Mouse (Mus musculus) G1E-ER4 (cell line): Measurements from ENCODE around the gene Krt12. TPM values are rescaled to one million over a fixed set of nuclear protein-coding genes. Genes with fewer than 3 reads are reported as not detected.

ENCODE experiments used
- GATA1 ChIP-seq: IDR thresholded peaks from one replicate; pipeline ENCODE4 v1.8.0; 2012; ENCODE audit warnings: low read length, inconsistent platforms
- polyA plus RNA-seq: library from polyadenylated mRNA; stranded (reverse); fragments of >175 nt; gene quantifications from 2 replicates; pipeline ENCODE4 v1.2.3, GENCODE M21; 2012

The Krt12 gene
- 0.03 TPM in 1 of 2 replicates, not detected in the other for polyA plus RNA-seq

DNA sequence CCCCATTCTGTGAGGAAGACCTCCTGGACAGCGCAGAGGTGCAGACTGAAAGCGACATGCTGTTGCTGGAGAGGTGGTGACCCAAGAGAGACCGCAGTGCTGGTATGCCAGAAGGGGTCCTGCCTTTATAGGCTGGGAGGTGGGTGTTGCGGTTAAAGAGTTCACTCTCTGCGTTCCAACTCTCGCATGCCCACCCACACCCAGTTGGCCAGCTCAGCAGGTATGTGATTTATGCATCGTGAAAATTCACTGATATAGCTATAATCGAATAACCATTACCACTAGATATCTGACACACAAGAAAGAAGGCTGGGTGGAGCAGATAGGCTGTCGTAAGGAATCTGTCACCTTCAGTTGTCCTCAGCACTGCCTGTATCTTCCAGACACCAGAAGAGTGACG lies at the start of gene Krt12:
Gene Krt12, minus strand, starts transcription at position 101 of the 400 bp plus-strand sequence.
- TF ChIP-seq GATA1 = no peak

DNA sequence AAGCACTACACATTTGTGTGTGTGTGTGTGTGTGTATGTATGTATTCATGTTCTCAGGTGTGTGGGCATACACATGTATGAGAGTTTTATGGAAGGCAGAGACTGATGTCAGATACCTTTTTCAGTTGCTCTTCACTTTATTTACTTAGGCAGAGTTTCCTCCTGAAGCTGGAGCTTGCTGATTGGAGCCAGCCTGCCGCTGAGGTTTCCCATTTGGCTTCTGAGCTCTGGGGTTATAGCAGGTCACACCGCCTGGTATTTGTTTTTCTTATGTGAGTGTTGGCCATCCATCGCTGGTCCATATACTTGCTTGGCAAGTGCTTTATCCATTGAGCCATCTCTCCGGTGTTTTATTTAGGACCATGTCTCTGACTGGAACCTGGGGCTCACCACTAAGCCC lies 47.2 kb upstream of the Krt12 start:
- no peak for TF ChIP-seq GATA1

DNA sequence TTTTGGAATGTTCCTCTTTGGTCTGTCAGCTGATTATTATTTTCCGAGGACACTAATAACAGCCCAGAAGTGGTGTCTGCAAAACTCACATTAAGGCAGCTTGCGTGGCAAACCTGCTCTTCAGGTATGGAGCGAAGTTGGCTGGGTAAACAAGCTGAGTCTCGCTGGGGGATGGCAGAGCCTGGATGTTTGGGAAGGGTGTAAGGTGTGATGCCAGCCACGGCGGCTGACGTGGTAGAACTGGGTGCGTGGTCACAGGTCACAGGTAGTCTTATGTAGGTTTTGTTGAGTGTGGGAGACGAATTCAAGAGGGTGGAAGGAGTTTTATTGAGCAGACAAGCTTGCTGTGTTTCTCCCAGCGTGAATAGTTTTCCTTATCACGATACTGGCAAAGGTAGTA lies 46.5 kb upstream of the Krt12 start:
- TF ChIP-seq GATA1 = no peak

DNA sequence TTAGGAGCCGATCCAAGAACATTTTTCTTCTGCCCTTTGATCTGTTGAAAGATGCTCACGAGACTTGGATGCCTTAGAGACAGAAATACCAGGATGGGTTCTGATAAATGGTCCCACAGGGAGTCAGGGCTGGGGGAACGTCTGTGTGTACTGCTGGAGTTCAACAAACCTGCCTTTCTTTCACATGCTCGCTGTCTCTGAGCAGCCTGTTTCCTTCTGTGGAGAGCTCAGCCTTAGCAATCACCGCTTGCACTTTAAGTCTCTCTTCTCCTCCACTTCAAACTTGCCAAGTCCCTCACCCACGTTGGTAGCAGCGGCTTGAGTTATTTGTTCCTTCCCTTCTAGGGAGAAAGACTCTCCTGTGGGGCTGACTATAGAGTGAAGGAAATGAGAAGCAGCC lies 44.3 kb upstream of the Krt12 start:
- no peak for TF ChIP-seq GATA1

DNA sequence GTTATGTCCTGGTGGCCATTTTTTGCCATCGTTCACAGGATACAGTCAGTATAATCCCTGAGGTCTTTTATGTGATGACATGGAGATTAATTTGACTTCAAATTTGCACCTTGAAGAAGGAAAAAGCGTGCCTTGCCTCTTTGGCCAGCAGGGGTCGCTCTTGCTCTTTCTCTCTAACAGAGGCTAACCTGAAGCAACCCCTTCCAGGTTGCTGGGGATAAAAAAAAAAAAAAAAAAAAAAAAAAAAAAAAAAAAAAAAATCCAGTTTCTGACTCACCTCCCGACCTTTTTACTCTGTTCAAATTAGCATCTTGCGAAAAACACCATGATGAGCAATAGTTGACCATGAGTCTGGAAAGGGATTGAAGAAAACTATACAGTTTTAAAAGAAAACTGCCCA lies 42.8 kb upstream of the Krt12 start:
- TF ChIP-seq GATA1 = no peak

DNA sequence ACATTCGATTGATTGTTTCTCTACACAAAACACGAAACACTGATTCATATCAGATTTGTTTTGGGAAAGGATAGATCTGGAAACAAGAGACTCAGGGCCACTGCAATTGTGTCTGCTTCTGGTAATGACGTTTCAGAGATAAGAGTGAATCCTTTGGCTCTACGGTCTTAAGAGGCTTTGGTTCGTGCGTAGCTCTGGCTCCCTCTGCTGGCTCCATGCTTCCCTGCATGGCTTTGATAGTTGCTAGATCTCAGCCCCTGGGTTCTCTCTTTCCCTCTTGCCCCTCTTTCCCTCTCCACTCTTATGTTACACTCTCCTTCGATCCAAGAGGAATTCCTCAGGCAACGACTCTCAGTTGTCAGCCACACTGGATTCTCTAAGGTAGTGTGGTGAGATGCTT lies 41.1 kb upstream of the Krt12 start:
- TF ChIP-seq GATA1 = no peak

DNA sequence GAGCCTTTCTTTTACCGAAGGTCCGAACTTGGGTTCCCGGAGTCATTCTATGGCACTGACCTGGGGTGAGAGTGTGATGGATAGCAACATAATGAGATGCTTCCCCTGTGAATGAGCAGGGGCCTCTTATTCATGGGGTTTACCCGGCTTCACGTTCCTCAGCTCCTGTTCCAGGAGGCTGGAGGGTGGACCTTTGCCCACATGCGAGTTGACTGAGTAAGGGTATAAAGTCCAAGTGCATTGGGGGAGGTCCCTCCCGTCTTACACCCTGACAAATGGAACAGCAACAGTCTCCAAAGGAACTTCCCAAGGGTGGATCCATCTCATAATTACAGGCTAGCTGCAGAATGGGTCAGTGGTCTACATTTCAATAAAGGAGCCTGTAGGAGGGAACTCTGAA lies 39.7 kb upstream of the Krt12 start:
- no peak for TF ChIP-seq GATA1

DNA sequence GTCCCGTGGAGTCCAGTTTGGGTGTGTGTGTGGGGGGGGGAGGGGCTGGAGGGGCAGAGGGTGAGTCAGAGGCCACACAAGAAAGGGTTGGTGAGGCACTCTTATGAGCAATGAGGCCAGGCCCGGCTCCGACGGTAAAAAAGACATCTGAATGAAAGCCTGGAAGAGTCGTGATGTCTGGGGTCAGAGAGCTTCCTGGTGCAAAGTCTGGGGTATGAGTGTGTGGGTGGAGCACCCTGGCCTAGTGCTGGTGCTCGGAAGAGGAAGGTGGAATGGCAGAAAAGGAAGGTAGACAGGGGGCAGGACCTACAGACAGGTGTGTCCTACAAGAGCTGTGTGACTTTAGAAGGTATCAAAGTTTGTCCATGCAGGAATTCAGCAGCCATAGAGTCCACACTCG lies 36.8 kb upstream of the Krt12 start:
- TF ChIP-seq GATA1 = no peak

DNA sequence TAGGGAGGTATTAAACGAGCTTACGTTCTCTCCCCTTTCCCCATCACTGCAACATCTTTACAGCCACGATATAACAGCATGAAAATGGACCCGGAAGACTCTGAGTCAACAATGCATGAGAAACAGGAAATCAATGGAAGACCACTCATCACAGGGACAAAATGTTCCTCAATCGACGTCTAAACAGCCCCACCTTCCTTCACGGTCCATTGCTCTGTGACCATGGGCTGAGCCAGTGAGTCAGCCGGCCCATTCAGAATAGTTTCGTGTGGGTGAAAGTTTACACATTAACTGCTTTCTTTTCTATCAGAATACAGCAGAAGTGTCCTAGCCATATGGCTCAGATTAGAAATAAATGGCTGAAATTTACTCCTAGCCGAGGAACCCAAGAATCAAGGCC lies 32.7 kb upstream of the Krt12 start:
- no peak for TF ChIP-seq GATA1

DNA sequence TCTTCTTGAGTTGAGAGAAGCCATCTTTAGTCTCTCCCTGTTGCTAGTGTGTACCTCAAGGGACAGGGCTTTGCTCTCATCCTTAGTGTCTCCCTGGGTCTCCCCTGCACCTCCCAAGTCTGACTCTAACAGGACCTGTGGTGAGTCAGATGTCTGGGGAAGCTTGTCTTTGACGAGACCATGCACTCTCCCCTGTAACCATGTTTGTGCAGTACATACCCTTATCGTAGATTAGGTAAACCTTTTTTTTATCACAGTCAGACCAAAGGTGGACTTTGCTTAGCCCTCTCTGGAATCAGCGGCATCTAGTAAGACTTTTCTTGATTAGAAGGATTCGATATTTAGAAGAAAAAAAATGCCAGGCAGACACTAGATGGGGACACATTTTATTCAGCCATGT lies 32.0 kb upstream of the Krt12 start:
- no peak for TF ChIP-seq GATA1

DNA sequence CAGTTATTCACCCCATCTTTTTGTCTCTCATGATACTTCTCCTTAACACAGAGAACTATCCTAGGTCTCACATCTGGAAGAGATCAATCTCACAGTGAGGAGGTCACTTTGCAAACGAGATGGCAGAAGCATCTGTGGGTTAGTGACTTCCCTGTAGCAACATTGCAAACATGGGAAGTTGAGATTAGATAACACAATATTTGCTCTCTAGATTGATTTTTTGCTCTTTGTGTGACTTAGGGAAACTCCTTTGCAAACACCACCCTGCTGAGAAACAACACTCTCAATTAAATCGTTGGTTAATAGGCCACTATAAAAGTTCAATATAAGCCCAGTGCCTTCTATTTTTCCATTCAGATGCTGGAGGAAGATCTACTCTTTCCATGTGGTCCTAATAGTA lies 26.7 kb upstream of the Krt12 start:
- no peak for TF ChIP-seq GATA1

DNA sequence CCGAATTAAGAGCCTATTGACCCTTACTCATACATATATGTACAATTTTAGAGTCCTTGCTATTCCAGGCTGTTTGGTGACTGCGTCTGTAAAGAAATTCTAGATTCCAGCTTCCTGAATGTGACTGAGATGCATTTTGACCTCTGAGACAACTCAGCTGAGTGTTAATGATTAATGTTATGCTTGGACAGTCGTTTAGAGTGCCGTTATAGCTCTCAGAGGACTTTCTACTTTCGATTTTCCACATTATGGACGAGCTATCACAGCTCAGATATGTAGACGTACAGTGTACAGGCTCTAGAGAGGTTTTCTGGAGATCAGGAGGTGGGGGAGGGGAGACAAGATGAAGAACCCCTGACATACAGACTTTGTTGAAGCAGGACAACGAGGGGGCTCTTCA lies 19.2 kb upstream of the Krt12 start:
- TF ChIP-seq GATA1 = no peak

DNA sequence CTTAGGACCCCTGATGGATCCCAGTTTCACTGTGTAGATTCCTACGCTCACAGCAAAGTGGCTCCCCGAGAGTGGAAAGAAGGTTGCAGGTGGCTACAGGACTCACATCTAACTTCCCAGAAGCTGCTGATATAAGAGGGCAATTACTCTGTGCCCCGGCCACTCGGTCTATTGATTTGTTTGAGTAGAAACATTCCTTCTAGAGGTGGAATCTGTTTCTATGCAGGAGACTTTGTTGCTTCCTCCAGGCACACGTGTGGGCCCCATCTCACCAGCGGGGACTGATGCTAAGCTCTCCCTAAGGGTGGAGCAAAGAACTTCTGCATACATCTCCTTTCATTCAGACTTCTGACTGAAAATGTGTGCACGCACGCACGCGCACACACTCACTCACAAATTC lies 17.4 kb upstream of the Krt12 start:
- no peak for TF ChIP-seq GATA1

DNA sequence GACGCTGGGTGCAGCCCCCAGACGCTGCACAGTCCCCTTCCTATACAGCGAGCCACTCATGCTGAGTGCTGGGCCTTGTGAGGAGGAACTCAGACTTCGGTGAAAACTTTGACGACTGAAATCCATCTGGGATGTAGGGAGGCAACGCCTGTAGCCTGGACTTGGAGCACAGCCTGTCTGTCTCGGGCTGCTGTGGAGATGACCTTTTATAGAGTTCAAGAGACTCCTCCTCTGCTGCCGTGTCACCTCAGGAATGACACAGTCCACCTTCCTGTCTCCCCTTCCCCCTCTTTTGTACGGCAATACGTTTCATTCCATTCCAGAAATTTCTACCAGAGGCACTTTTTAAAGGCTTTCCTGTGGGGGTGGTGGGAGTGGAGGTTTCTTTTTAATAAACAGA lies 15.9 kb upstream of the Krt12 start, which contains the start of gene Krt20:
Gene Krt20, minus strand, starts transcription at position 179 of the 400 bp plus-strand sequence.
- no peak for TF ChIP-seq GATA1

DNA sequence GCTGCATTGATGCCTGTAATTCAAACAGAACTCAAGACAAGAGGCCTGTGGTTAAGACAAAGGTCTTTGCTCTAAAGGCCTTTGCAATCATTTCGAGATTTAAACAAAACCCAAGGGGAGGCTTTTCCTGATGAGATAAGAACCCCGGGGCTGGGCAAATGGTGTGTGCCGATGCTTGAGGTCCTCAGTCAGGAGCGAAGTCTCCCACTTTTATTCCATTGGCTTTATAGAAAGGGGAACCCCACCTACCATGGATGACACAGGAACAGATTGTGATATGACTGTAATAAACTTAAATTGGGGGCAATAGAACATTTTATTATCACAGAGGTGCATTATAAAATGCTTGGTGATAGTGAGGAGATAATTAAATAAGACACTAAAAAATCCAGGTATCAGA lies 14.6 kb upstream of the Krt12 start:
- TF ChIP-seq GATA1 = no peak

DNA sequence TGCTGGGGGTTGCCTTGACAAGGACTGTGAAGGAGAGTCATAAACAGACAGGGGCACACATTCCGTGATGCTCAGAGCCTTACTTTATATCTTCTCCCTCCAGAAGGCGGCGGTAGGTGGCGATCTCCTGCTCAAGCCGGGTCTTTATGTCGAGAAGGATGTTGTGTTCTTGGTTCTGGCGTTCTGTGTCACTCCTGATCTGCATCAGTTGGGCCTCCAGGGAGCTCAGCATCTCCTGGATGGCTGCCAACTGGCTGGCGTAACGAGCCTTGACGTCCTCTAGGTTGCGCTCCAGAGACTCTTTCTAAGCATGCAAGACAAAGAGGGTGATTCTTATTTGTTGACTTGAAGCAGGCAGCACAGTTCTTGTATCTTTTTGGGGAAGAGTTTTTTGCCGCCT lies 8.6 kb upstream of the Krt12 start:
- TF ChIP-seq GATA1 = no peak

DNA sequence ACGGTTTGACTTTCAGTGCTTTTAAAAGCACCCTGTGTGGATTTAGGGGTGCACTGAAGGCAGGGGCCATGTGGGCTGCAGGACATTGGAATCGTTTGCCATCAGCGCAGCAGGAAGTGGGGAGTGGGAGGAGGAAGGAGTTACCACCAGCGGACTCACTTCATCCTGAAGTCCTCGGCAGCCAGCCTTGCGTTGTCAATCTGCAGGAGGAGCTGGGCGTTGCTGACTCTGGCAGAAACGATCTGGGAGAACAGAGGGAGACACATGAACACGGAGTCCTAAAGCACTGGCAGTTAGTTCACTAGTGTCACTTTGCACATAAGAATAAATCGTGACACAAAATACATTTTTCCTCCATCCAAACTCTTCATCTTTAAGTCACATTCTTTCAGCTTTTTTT lies 1.5 kb downstream of the Krt12 start:
- TF ChIP-seq GATA1 = no peak

DNA sequence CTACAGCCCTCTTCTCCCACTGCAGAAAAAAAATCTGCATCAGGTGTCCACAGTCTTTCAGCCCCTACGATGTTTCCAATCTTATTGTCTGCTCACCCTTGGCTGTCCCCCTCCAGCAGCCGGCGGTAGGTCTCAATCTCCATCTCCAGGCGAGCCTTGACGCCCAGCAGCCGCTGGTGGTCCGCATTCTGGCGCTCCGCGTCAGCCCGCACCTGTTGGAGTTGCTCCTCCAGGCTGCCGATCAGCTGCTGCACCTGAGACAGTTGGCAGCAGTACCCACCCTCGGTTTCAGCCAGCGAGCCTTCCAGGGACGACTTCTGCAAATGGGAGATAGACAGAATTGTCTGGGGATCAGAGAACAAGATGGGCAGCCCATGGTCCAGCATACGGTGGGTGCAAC lies 4.2 kb downstream of the Krt12 start:
- TF ChIP-seq GATA1 = no peak
